Comparison of ENCODE assay signal across 8 mouse cellular contexts in genomic region chr12:108217572-108217971, GRCm38 (mm10). TPM values are rescaled to one million over a fixed set of nuclear protein-coding genes. Genes with fewer than 3 reads are reported as not detected.
DNase-seq lines count a peak whose midpoint lies in the region; TF ChIP-seq lines count a peak whose summit lies in the region.

No protein-coding gene starts in this region.

- TF ChIP-seq POLR2A in embryonic fibroblast, embryonic 13.5 days (IDR thresholded peaks at IDR 0.05; ENCODE audit: low read depth, low read length), result no peak

- peak; percentile 64; the same call in 1 of the 2 replicates for TF ChIP-seq CTCF in embryonic fibroblast, embryonic 13.5 days (IDR thresholded peaks at IDR 0.05; ENCODE audit: borderline replicate concordance, insufficient read depth, low read length)

- no peaks in the 10 kb centered on the region for H3K4me1 ChIP-seq in embryonic fibroblast, embryonic 13.5 days (ENCODE audit: control insufficient read depth, insufficient read depth, low read length)

- DNase-seq in heart, adult 18-20 months, result peak; percentile 59 to 81
- DNase-seq in heart, postnatal 25 days (ENCODE audit: low spot score), result no peak
- DNase-seq in 416B (ENCODE audit: low read depth) (peak; percentile 53), ZHBTc4 (ENCODE audit: low read depth, low spot score) (peak; percentile 68)
- peak; percentile 71 for DNase-seq in kidney, postnatal 14 days
- peak; percentile 43 for DNase-seq in naive thymus-derived CD4-positive, alpha-beta T cell, adult 2 months (ENCODE audit: low read depth)
- no peak for DNase-seq in urinary bladder, postnatal 10 days (ENCODE audit: low spot score)

- intact Hi-C loops in heart, postnatal 25 days (cut with DNase I), result no loop called here

- no peak overlapping the region for H3K27ac ChIP-seq in embryonic fibroblast, embryonic 13.5 days (ENCODE audit: insufficient read depth, low read length)

- H3K4me3 ChIP-seq in embryonic fibroblast, embryonic 13.5 days (ENCODE audit: insufficient read depth, low read length), result no peak overlapping the region

RNA-seq across cellular contexts. Expression of gene Ccnk, which starts 38.2 kb away (rescaled TPM):
- total RNA-seq in heart, adult 18-20 months (2021), result 10 to 100 TPM; 25.6 to 30.2 TPM
- 10 to 100 TPM; 28.0 to 28.9 TPM for total RNA-seq in heart, postnatal 25 days (2021)
- 31.0 and 35.6 TPM in 2 replicates for polyA plus RNA-seq in embryonic fibroblast, embryonic 13.5 days (2011; ENCODE audit: insufficient read length, low read depth, missing spikeins)

RNA-seq across cellular contexts. Expression of gene Setd3, which starts 38.5 kb away (rescaled TPM):
- total RNA-seq in heart, adult 18-20 months (2021), result 10 to 100 TPM; 89.9 to 97.2 TPM
- total RNA-seq in heart, postnatal 25 days (2021), result 10 to 100 TPM; 82.0 to 89.7 TPM
- polyA plus RNA-seq in embryonic fibroblast, embryonic 13.5 days (2011; ENCODE audit: insufficient read length, low read depth, missing spikeins), result 66.6 and 73.7 TPM in 2 replicates

RNA-seq across cellular contexts. Expression of gene Ccdc85c, which starts 57.7 kb away (rescaled TPM):
- 10 to 100 TPM; 38.5 to 42.5 TPM for total RNA-seq in heart, adult 18-20 months (2021)
- 10 to 100 TPM; 36.4 to 40.9 TPM for total RNA-seq in heart, postnatal 25 days (2021)
- 1.6 and 2.7 TPM in 2 replicates for polyA plus RNA-seq in embryonic fibroblast, embryonic 13.5 days (2011; ENCODE audit: insufficient read length, low read depth, missing spikeins)

Comparison
In these comparisons a context has a peak if more than half of its experiments do, and no peak if none do; other contexts are left out.
1. DNase-seq: peak in heart, adult 18-20 months (2 of 2), 416B (single experiment), ZHBTc4 (single experiment), kidney, postnatal 14 days (single experiment) and naive thymus-derived CD4-positive, alpha-beta T cell, adult 2 months (single experiment); none in heart, postnatal 25 days (single experiment) and urinary bladder, postnatal 10 days (single experiment).